In the genomic region with DNA sequence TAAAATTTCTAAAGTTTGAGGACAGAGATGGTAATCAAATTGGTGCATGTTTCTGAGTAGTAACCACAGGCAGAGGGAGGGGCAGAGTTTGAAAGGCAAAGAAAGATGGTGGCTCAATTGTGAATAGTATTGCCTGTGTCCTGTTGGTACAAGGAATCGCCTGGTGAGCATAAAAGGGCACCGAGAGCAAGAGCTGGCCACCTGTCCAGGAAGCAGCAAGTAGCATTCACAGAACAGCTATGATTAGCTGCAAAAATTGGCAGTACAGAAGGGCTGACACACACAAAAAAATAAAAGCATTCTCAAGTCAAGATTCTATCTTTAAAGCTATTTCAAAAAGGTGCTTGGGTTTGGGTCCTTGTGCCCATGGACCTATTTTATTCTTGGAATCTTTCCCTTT, we compare ENCODE assay signal across 34 mouse cellular contexts.
"Had no signal": no experiment of that assay in that cellular context is flagged by ENCODE, and none has a peak within 500 bp of the region (broad histone marks: within the 10 kb centered on the region; RNA-seq: fewer than 3 reads in every experiment).

No protein-coding gene starts in this region.

- H3K4me2 ChIP-seq: heart, embryonic 11.5 days; heart, embryonic 12.5 days; heart, embryonic 13.5 days; heart, embryonic 15.5 days; hindbrain, embryonic 12.5 days; hindbrain, embryonic 13.5 days; hindbrain, embryonic 14.5 days; hindbrain, embryonic 15.5 days; kidney, embryonic 15.5 days had no signal

- DNase-seq: heart, postnatal 10 days; heart, postnatal 14 days; heart, postnatal 36 days; heart, postnatal 4 days; kidney, adult 11 months; kidney, adult 18-20 months; kidney, adult 2 months; kidney, adult 8-10 months; kidney, adult 9 months; kidney, postnatal 10 days; kidney, postnatal 14 days; kidney, postnatal 25 days; kidney, postnatal 36 days; kidney, postnatal 4 days; layer of hippocampus, adult 9-11 months; layer of hippocampus, postnatal 36 days had no signal

- H3K27ac ChIP-seq: heart, embryonic 13.5 days; heart, embryonic 15.5 days; hindbrain, embryonic 10.5 days; hindbrain, embryonic 12.5 days; hindbrain, embryonic 13.5 days; hindbrain, embryonic 14.5 days; hindbrain, embryonic 15.5 days; hindbrain, postnatal 0 days; kidney, embryonic 15.5 days; kidney, postnatal 0 days; layer of hippocampus, adult 2 months; left cerebral cortex, adult 2 months had no signal

- H3K4me3 ChIP-seq: heart, embryonic 12.5 days; heart, embryonic 13.5 days; heart, embryonic 15.5 days; hindbrain, embryonic 10.5 days; hindbrain, embryonic 12.5 days; hindbrain, embryonic 13.5 days; hindbrain, embryonic 15.5 days; kidney, embryonic 15.5 days; layer of hippocampus, adult 2 months; left cerebral cortex, adult 2 months had no signal

- H3K9ac ChIP-seq: heart, embryonic 12.5 days; heart, embryonic 13.5 days; heart, embryonic 15.5 days; hindbrain, embryonic 12.5 days; hindbrain, embryonic 13.5 days; hindbrain, embryonic 14.5 days; hindbrain, embryonic 15.5 days; kidney, embryonic 15.5 days had no signal

- H3K27me3 ChIP-seq: heart, embryonic 12.5 days; heart, embryonic 13.5 days; heart, embryonic 15.5 days; hindbrain, embryonic 12.5 days; hindbrain, embryonic 13.5 days; hindbrain, embryonic 15.5 days; kidney, embryonic 15.5 days had no signal

- H3K9me3 ChIP-seq: heart, embryonic 12.5 days; heart, embryonic 13.5 days; heart, embryonic 15.5 days; hindbrain, embryonic 10.5 days; hindbrain, embryonic 12.5 days; hindbrain, embryonic 13.5 days; hindbrain, embryonic 15.5 days; kidney, embryonic 15.5 days had no signal

- H3K4me1 ChIP-seq: heart, embryonic 12.5 days; heart, embryonic 13.5 days; heart, embryonic 15.5 days; hindbrain, embryonic 10.5 days; hindbrain, embryonic 12.5 days; hindbrain, embryonic 13.5 days; hindbrain, embryonic 15.5 days; kidney, embryonic 15.5 days had no signal

- H3K36me3 ChIP-seq: heart, embryonic 12.5 days; heart, embryonic 13.5 days; heart, embryonic 15.5 days; hindbrain, embryonic 10.5 days; hindbrain, embryonic 12.5 days; hindbrain, embryonic 13.5 days; hindbrain, embryonic 15.5 days; kidney, embryonic 15.5 days had no signal

- ATAC-seq: hindbrain, embryonic 16.5 days; hindbrain, postnatal 0 days; inflammation-experienced regulatory T-cells, adult 6 months; intestine, embryonic 16.5 days; intestine, postnatal 0 days had no signal
